Mouse (Mus musculus): ENCODE measurements at regions not wholly inside any gene's neighbourhood (a gene's known extent, or its start where the extent isn't known, plus 50 kb on each side); places are given as distances from the start of the nearest gene placed in this dataset.

GRCm38 (mm10) chr9:33482845-33483540 is 847.0 kb downstream of the Ets1 start:
- TF ChIP-seq GATA1 (IDR thresholded peaks at IDR 0.05; ENCODE audit: borderline replicate concordance, low read length) (no peak), FLI1 (IDR thresholded peaks at IDR 0.05; ENCODE audit: low read length) (no peak)
